Comparison of ENCODE assay signal across 11 mouse cellular contexts in genomic region chr3:83517914-83518635, GRCm38 (mm10).
DNase-seq lines count a peak whose midpoint lies in the region; ATAC-seq lines count a peak whose summit lies in the region.
"Had no signal": no experiment of that assay in that cellular context is flagged by ENCODE, and none has a peak within 500 bp of the region (broad histone marks: within the 10 kb centered on the region; RNA-seq: fewer than 3 reads in every experiment).

No protein-coding gene starts in this region.

- peak; percentile 75 for DNase-seq in forebrain, embryonic 14.5 days (ENCODE audit: low spot score)
- DNase-seq in kidney, postnatal 4 days, result peak; percentile 41 to 59
- DNase-seq in adipocyte (ENCODE audit: low spot score), result peak; percentile 79
- peak; percentile 46 for DNase-seq in lung, postnatal 10 days
- DNase-seq in frontal cortex, postnatal 36 days (ENCODE audit: low spot score in 2 of 2), result no peak
- DNase-seq: gastrocnemius, postnatal 25 days had no signal

- H3K4me1 ChIP-seq in forebrain, embryonic 14.5 days (ENCODE audit: control insufficient read depth, insufficient read depth, low read length), result peaks cover 3% of the 10 kb centered on the region; the same call in 1 of the 2 replicates
- no peaks in the 10 kb centered on the region for H3K4me1 ChIP-seq in forebrain, embryonic 12.5 days
- peaks cover 14% of the 10 kb centered on the region; the same call in 1 of the 2 replicates for H3K4me1 ChIP-seq in kidney, embryonic 15.5 days

- no peak overlapping the region for H3K4me2 ChIP-seq in forebrain, embryonic 14.5 days (ENCODE audit: low read length)
- no peak overlapping the region for H3K4me2 ChIP-seq in forebrain, embryonic 12.5 days
- H3K4me2 ChIP-seq in kidney, embryonic 15.5 days, result no peak overlapping the region

- WGBS in forebrain, embryonic 14.5 days, result 53% methylated on average over 6 of the region's 6 CpGs
- 78% methylated on average over 6 of the region's 6 CpGs for WGBS in forebrain, embryonic 12.5 days
- 57% methylated on average over 6 of the region's 6 CpGs for WGBS in kidney, embryonic 15.5 days

- H3K27me3 ChIP-seq in forebrain, embryonic 14.5 days (replicated peaks; ENCODE audit: control insufficient read depth, insufficient read depth, low read length), result no peaks in the 10 kb centered on the region
- H3K27me3 ChIP-seq in forebrain, embryonic 12.5 days, result no peaks in the 10 kb centered on the region
- H3K27me3 ChIP-seq in kidney, embryonic 15.5 days, result no peaks in the 10 kb centered on the region

- no peak overlapping the region for H3K27ac ChIP-seq in forebrain, embryonic 14.5 days (ENCODE audit: low read depth, low read length)
- H3K27ac ChIP-seq in forebrain, embryonic 12.5 days, result no peak overlapping the region
- H3K27ac ChIP-seq in kidney, embryonic 15.5 days, result no peak overlapping the region
- H3K27ac ChIP-seq: liver, embryonic 14.5 days had no signal

- peak; percentile 54 for ATAC-seq in forebrain, embryonic 14.5 days
- no peak for ATAC-seq in forebrain, embryonic 12.5 days (ENCODE audit: low FRiP score)
- ATAC-seq in kidney, embryonic 15.5 days (replicated peaks; ENCODE audit: low FRiP score), result no peak
- no peak for ATAC-seq in granulocyte monocyte progenitor cell, adult 5-6 weeks (replicated peaks; ENCODE audit: poor library complexity, severe bottlenecking)
- ATAC-seq: activated CD4-positive, CD25-positive, alpha-beta regulatory T cell, adult 4 months had no signal

- no peak overlapping the region for H3K9ac ChIP-seq in forebrain, embryonic 14.5 days (ENCODE audit: low read length)
- no peak overlapping the region for H3K9ac ChIP-seq in forebrain, embryonic 12.5 days
- no peak overlapping the region for H3K9ac ChIP-seq in kidney, embryonic 15.5 days
- H3K9ac ChIP-seq: liver, embryonic 14.5 days had no signal

- H3K9me3 ChIP-seq in forebrain, embryonic 14.5 days (replicated peaks; ENCODE audit: control insufficient read depth, low read length), result no peaks in the 10 kb centered on the region
- H3K9me3 ChIP-seq in forebrain, embryonic 12.5 days, result no peaks in the 10 kb centered on the region
- no peaks in the 10 kb centered on the region for H3K9me3 ChIP-seq in kidney, embryonic 15.5 days (replicated peaks)

- H3K36me3 ChIP-seq in forebrain, embryonic 14.5 days (ENCODE audit: control insufficient read depth, insufficient read depth, low read length), result no peaks in the 10 kb centered on the region
- no peaks in the 10 kb centered on the region for H3K36me3 ChIP-seq in forebrain, embryonic 12.5 days (replicated peaks)
- no peaks in the 10 kb centered on the region for H3K36me3 ChIP-seq in kidney, embryonic 15.5 days

- H3K4me3 ChIP-seq in forebrain, embryonic 14.5 days (ENCODE audit: low read depth, low read length), result no peak overlapping the region
- H3K4me3 ChIP-seq in forebrain, embryonic 12.5 days (replicated peaks), result no peak overlapping the region
- no peak overlapping the region for H3K4me3 ChIP-seq in kidney, embryonic 15.5 days (replicated peaks)

Comparison
In these comparisons a context has a peak if more than half of its experiments do, and no peak if none do; other contexts are left out.
1. DNase-seq: peak in forebrain, embryonic 14.5 days (single experiment), kidney, postnatal 4 days (2 of 2), adipocyte (single experiment) and lung, postnatal 10 days (single experiment); none in frontal cortex, postnatal 36 days (0 of 2).